Mouse (Mus musculus): Measurements from ENCODE around the gene Pan3. TPM values are rescaled to one million over a fixed set of nuclear protein-coding genes. Genes with fewer than 3 reads are reported as not detected.

The Pan3 gene
- total RNA-seq, 2 experiments from 2014 or later: 96.7 to 114 TPM

DNA sequence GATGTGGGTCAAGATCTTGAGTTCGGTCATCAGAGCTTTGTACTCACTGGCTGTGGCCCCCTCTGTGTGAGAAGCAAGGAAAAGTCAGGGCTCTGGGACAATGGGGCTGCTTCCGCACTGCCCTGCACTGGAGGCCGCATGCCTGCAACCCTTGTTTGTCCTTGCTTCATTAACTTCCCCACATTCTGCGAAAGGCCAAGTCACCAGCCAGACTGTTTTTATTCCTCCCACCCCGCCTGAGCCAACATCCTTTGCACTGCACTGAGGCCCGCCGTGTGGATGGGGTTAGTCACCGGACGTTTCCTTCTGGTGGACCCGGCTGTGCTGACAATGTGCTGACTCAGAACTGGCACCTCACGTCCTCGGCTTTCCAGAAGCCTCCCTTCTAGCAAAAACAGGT lies 159.9 kb downstream of the Pan3 start:
- Histone ChIP-seq H3K27ac (no peak overlapping the region), H3K4me3 (no peak overlapping the region)
- TF ChIP-seq CTCF (conservative IDR thresholded peaks at IDR 0.05): no peak
- DNase-seq (ENCODE audit: low spot score in 2 of 2): no peak

DNA sequence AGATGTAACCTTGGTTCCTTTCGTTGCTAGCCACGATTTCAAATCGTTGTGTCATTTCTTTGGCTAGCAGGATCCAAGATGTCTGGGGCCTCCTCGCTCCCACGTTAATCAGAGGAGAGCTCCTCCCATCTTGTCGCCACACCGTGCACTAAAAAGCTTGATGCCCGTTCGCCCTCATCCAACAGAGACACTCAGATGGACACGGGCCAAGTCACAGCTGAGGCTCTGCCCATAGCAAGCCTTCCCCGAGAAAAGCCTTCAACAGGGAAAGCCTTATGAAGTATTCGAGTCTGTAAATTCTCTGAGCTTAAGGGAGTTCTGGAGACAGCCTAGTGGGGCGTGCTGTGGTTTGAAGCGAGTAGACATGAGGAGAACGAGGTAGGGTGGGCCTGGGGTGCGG lies 167.9 kb downstream of the Pan3 start:
- no peak overlapping the region for H3K4me3 ChIP-seq
- no peak for TF ChIP-seq CTCF (conservative IDR thresholded peaks at IDR 0.05)
- no peak for DNase-seq (ENCODE audit: low spot score in 2 of 2)
- no peak overlapping the region for H3K27ac ChIP-seq

Other genes starting within 250 kb of the Pan3 start
- gene Gsx1, start 241.5 kb upstream of the Pan3 start, total RNA-seq (2021): under 1 TPM; 0.20 to 0.52 TPM
- gene Pdx1, start 160.2 kb upstream of the Pan3 start, total RNA-seq (2021): not detected
- gene Cdx2, start 122.9 kb upstream of the Pan3 start, total RNA-seq (2021): not detected
- gene Urad, start 107.7 kb upstream of the Pan3 start, total RNA-seq (2021): not detected
- 10 to 100 TPM in 1 of 2 experiments, 1 to 10 TPM in 1; 9.8 to 11.0 TPM for gene Flt3, start 29.7 kb upstream of the Pan3 start, total RNA-seq (2021)